Comparison of ENCODE assay signal across 11 mouse cellular contexts in the genomic region with DNA sequence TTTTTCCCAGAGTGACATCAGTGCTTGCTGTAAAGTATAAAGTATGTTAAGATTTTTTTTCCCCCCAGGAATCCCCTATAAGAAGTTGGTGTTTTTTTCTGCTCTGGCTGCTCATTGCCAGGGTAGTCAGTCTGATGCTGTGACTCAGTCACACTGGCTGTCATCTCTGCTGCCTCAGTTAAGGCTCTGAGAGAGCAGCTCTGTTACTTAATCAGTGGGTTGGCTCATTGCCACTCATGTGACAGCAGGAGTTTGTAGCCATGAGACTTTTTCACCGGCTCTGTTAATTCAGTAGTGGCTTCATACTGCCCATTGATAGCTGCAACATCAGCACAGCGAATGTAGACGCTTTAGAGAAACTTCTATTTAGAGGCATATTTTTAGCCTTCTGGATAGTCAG.
DNase-seq lines count a peak whose midpoint lies in the region; ATAC-seq and TF ChIP-seq lines count a peak whose summit lies in the region.
"Had no signal": no experiment of that assay in that cellular context is flagged by ENCODE, and none has a peak within 500 bp of the region (broad histone marks: within the 10 kb centered on the region; RNA-seq: fewer than 3 reads in every experiment).

No protein-coding gene starts in this region.

- H3K4me3 ChIP-seq in heart, embryonic 11.5 days (ENCODE audit: low read depth, low read length), result no peak overlapping the region
- no peak overlapping the region for H3K4me3 ChIP-seq in heart, embryonic 15.5 days
- no peak overlapping the region for H3K4me3 ChIP-seq in left cerebral cortex, adult 2 months
- H3K4me3 ChIP-seq: intestine, embryonic 15.5 days; limb, embryonic 15.5 days; midbrain, embryonic 13.5 days had no signal

- H3K36me3 ChIP-seq in heart, embryonic 11.5 days (ENCODE audit: control insufficient read depth, insufficient read depth, low read length), result no peaks in the 10 kb centered on the region
- H3K36me3 ChIP-seq in heart, embryonic 15.5 days, result no peaks in the 10 kb centered on the region
- H3K36me3 ChIP-seq: intestine, embryonic 15.5 days; limb, embryonic 15.5 days; midbrain, embryonic 13.5 days had no signal

- 64% methylated on average over 3 of the region's 3 CpGs for WGBS in heart, embryonic 11.5 days (ENCODE audit: insufficient replicate concordance)
- WGBS in heart, embryonic 15.5 days, result 41% methylated on average over 3 of the region's 3 CpGs

- no peak overlapping the region for H3K9ac ChIP-seq in heart, embryonic 11.5 days (ENCODE audit: low read depth, low read length)
- no peak overlapping the region for H3K9ac ChIP-seq in heart, embryonic 15.5 days
- H3K9ac ChIP-seq: intestine, embryonic 15.5 days; limb, embryonic 15.5 days; midbrain, embryonic 13.5 days had no signal

- ATAC-seq in heart, embryonic 11.5 days (replicated peaks; ENCODE audit: insufficient number of reproducible peaks, low FRiP score, low TSS enrichment), result no peak
- ATAC-seq in heart, embryonic 15.5 days (replicated peaks; ENCODE audit: insufficient number of reproducible peaks, insufficient read depth, low FRiP score, low read depth), result no peak
- ATAC-seq: intestine, embryonic 15.5 days; midbrain, embryonic 13.5 days had no signal

- no peaks in the 10 kb centered on the region for H3K9me3 ChIP-seq in heart, embryonic 11.5 days (replicated peaks; ENCODE audit: control insufficient read depth, low read length)
- H3K9me3 ChIP-seq in heart, embryonic 15.5 days (replicated peaks), result no peaks in the 10 kb centered on the region
- H3K9me3 ChIP-seq: intestine, embryonic 15.5 days; limb, embryonic 15.5 days; midbrain, embryonic 13.5 days had no signal

- no peak overlapping the region for H3K27ac ChIP-seq in heart, embryonic 11.5 days (ENCODE audit: low read depth, low read length)
- H3K27ac ChIP-seq in heart, embryonic 15.5 days, result peak overlapping the region; percentile 5; the same call in 1 of the 2 replicates
- no peak overlapping the region for H3K27ac ChIP-seq in left cerebral cortex, adult 2 months
- H3K27ac ChIP-seq: intestine, embryonic 15.5 days; limb, embryonic 15.5 days; midbrain, embryonic 13.5 days had no signal

- peaks cover 7% of the 10 kb centered on the region; the same call in 1 of the 2 replicates for H3K4me1 ChIP-seq in heart, embryonic 11.5 days (ENCODE audit: control insufficient read depth, insufficient read depth, low read length)
- H3K4me1 ChIP-seq in heart, embryonic 15.5 days (replicated peaks), result peaks cover 20% of the 10 kb centered on the region

- peak; percentile 31 to 45 for DNase-seq in heart, adult 18-20 months
- DNase-seq in right cerebral cortex, postnatal 10 days (ENCODE audit: low spot score in 2 of 2), result peak; percentile 51 to 66
- no peak for DNase-seq in right cerebral cortex, postnatal 4 days
- DNase-seq in neural tube, embryonic 10.5 days (ENCODE audit: extremely low spot score, low spot score), result no peak
- DNase-seq in left cerebral cortex, adult 2 months (ENCODE audit: extremely low spot score in 1 of 2, low spot score in 2 of 2), result no peak
- DNase-seq: thymus, postnatal 36 days had no signal

- H3K4me2 ChIP-seq in heart, embryonic 11.5 days, result no peak overlapping the region
- H3K4me2 ChIP-seq in heart, embryonic 15.5 days, result no peak overlapping the region
- H3K4me2 ChIP-seq: intestine, embryonic 15.5 days; limb, embryonic 15.5 days; midbrain, embryonic 13.5 days had no signal

- H3K27me3 ChIP-seq in heart, embryonic 11.5 days (ENCODE audit: control insufficient read depth, insufficient read depth, low read length), result no peaks in the 10 kb centered on the region
- no peaks in the 10 kb centered on the region for H3K27me3 ChIP-seq in heart, embryonic 15.5 days
- H3K27me3 ChIP-seq: intestine, embryonic 15.5 days; limb, embryonic 15.5 days; midbrain, embryonic 13.5 days had no signal

- intact Hi-C loops in left cerebral cortex, adult 2 months (cut with DNase I), result loop anchor here (5.0 to 10.0 kb wide), 2 partner anchors 117 to 355 kb away; a partner anchor contains a TSS

- TF ChIP-seq CTCF in left cerebral cortex, adult 2 months (IDR thresholded peaks at IDR 0.05), result no peak

Comparison
In these comparisons a context has a peak if more than half of its experiments do, and no peak if none do; other contexts are left out.
1. DNase-seq: peak in heart, adult 18-20 months (2 of 2) and right cerebral cortex, postnatal 10 days (2 of 2); none in right cerebral cortex, postnatal 4 days (single experiment), neural tube, embryonic 10.5 days (single experiment) and left cerebral cortex, adult 2 months (0 of 2).